Mouse (Mus musculus): ENCODE measurements at regions not wholly inside any gene's neighbourhood (a gene's known extent, or its start where the extent isn't known, plus 50 kb on each side); places are given as distances from the start of the nearest gene placed in this dataset.

GRCm38 (mm10) chr3:128723100-128723499, 476.6 kb upstream of the Pitx2 start:
- H3K27me3 ChIP-seq (ENCODE audit: control insufficient read depth, insufficient read depth, low read length) = no peaks in the 10 kb centered on the region
- H3K9me3 ChIP-seq (replicated peaks; ENCODE audit: control insufficient read depth, low read length) = no peaks in the 10 kb centered on the region
- no peak for ATAC-seq (replicated peaks; ENCODE audit: insufficient number of reproducible peaks, low FRiP score, low TSS enrichment, low read depth)
- H3K27ac ChIP-seq (replicated peaks; ENCODE audit: low read depth, low read length) = no peak overlapping the region
- no peak for DNase-seq (ENCODE audit: low spot score)
- WGBS = 74% methylated on average over 6 of the region's 6 CpGs
- no peaks in the 10 kb centered on the region for H3K4me1 ChIP-seq (ENCODE audit: control insufficient read depth, insufficient read depth, low read length)
- H3K36me3 ChIP-seq (replicated peaks; ENCODE audit: control insufficient read depth, insufficient read depth, low read depth, low read length) = no peaks in the 10 kb centered on the region
- no peak overlapping the region for H3K9ac ChIP-seq (replicated peaks; ENCODE audit: low read length)
- H3K4me3 ChIP-seq (ENCODE audit: low read depth, low read length) = no peak overlapping the region
- H3K4me2 ChIP-seq (ENCODE audit: low read depth, low read length) = no peak overlapping the region

GRCm38 (mm10) chr3:128720276-128720675, 479.4 kb upstream of the Pitx2 start:
- H3K27ac ChIP-seq (replicated peaks; ENCODE audit: low read depth, low read length) = no peak overlapping the region
- no peaks in the 10 kb centered on the region for H3K36me3 ChIP-seq (replicated peaks; ENCODE audit: control insufficient read depth, insufficient read depth, low read depth, low read length)
- DNase-seq (ENCODE audit: low spot score) = peak; percentile 10
- WGBS = 17% methylated on average over 5 of the region's 5 CpGs
- H3K9me3 ChIP-seq (replicated peaks; ENCODE audit: control insufficient read depth, low read length) = no peaks in the 10 kb centered on the region
- H3K4me1 ChIP-seq (ENCODE audit: control insufficient read depth, insufficient read depth, low read length) = no peaks in the 10 kb centered on the region
- H3K4me3 ChIP-seq (ENCODE audit: low read depth, low read length) = no peak overlapping the region
- no peak overlapping the region for H3K4me2 ChIP-seq (ENCODE audit: low read depth, low read length)
- no peak overlapping the region for H3K9ac ChIP-seq (replicated peaks; ENCODE audit: low read length)
- H3K27me3 ChIP-seq (ENCODE audit: control insufficient read depth, insufficient read depth, low read length) = no peaks in the 10 kb centered on the region
- no peak for ATAC-seq (replicated peaks; ENCODE audit: insufficient number of reproducible peaks, low FRiP score, low TSS enrichment, low read depth)

GRCm38 (mm10) chr3:128719226-128719625, 480.5 kb upstream of the Pitx2 start:
- ATAC-seq (replicated peaks; ENCODE audit: insufficient number of reproducible peaks, low FRiP score, low TSS enrichment, low read depth) (no peak), DNase-seq (ENCODE audit: low spot score) (no peak)
- 76% methylated on average over 7 of the region's 7 CpGs for WGBS
- H3K9me3 ChIP-seq (replicated peaks; ENCODE audit: control insufficient read depth, low read length) = no peaks in the 10 kb centered on the region
- H3K4me3 ChIP-seq (ENCODE audit: low read depth, low read length) = no peak overlapping the region
- no peak overlapping the region for H3K9ac ChIP-seq (replicated peaks; ENCODE audit: low read length)
- no peak overlapping the region for H3K4me2 ChIP-seq (ENCODE audit: low read depth, low read length)
- H3K36me3 ChIP-seq (replicated peaks; ENCODE audit: control insufficient read depth, insufficient read depth, low read depth, low read length) = no peaks in the 10 kb centered on the region
- no peaks in the 10 kb centered on the region for H3K27me3 ChIP-seq (ENCODE audit: control insufficient read depth, insufficient read depth, low read length)
- H3K27ac ChIP-seq (replicated peaks; ENCODE audit: low read depth, low read length) = no peak overlapping the region
- H3K4me1 ChIP-seq (ENCODE audit: control insufficient read depth, insufficient read depth, low read length) = no peaks in the 10 kb centered on the region

GRCm38 (mm10) chr3:128707270-128707669, 492.4 kb upstream of the Pitx2 start:
- WGBS = 82% methylated on average over 3 of the region's 3 CpGs
- Histone ChIP-seq H3K4me1 (ENCODE audit: control insufficient read depth, insufficient read depth, low read length) (no peaks in the 10 kb centered on the region), H3K4me2 (ENCODE audit: low read depth, low read length) (no peak overlapping the region), H3K27ac (replicated peaks; ENCODE audit: low read depth, low read length) (no peak overlapping the region), H3K9ac (replicated peaks; ENCODE audit: low read length) (no peak overlapping the region), H3K27me3 (ENCODE audit: control insufficient read depth, insufficient read depth, low read length) (no peaks in the 10 kb centered on the region), H3K9me3 (replicated peaks; ENCODE audit: control insufficient read depth, low read length) (no peaks in the 10 kb centered on the region), H3K36me3 (replicated peaks; ENCODE audit: control insufficient read depth, insufficient read depth, low read depth, low read length) (no peaks in the 10 kb centered on the region), H3K4me3 (ENCODE audit: low read depth, low read length) (no peak overlapping the region)
- DNase-seq (ENCODE audit: low spot score) (no peak), ATAC-seq (replicated peaks; ENCODE audit: insufficient number of reproducible peaks, low FRiP score, low TSS enrichment, low read depth) (no peak)

GRCm38 (mm10) chr3:128668468-128669127, 531.1 kb upstream of the Pitx2 start:
- WGBS = 69% methylated on average over 8 of the region's 8 CpGs
- Histone ChIP-seq H3K4me3 (ENCODE audit: low read depth, low read length) (no peak overlapping the region), H3K4me1 (ENCODE audit: control insufficient read depth, insufficient read depth, low read length) (no peaks in the 10 kb centered on the region), H3K9me3 (replicated peaks; ENCODE audit: control insufficient read depth, low read length) (no peaks in the 10 kb centered on the region), H3K9ac (replicated peaks; ENCODE audit: low read length) (no peak overlapping the region), H3K36me3 (replicated peaks; ENCODE audit: control insufficient read depth, insufficient read depth, low read depth, low read length) (no peaks in the 10 kb centered on the region), H3K4me2 (ENCODE audit: low read depth, low read length) (no peak overlapping the region), H3K27ac (replicated peaks; ENCODE audit: low read depth, low read length) (no peak overlapping the region), H3K27me3 (ENCODE audit: control insufficient read depth, insufficient read depth, low read length) (no peaks in the 10 kb centered on the region)
- ATAC-seq (replicated peaks; ENCODE audit: insufficient number of reproducible peaks, low FRiP score, low TSS enrichment, low read depth) (no peak), DNase-seq (ENCODE audit: low spot score) (no peak)

GRCm38 (mm10) chr3:128665184-128665583, 534.5 kb upstream of the Pitx2 start:
- Histone ChIP-seq H3K27me3 (ENCODE audit: control insufficient read depth, insufficient read depth, low read length) (no peaks in the 10 kb centered on the region), H3K36me3 (replicated peaks; ENCODE audit: control insufficient read depth, insufficient read depth, low read depth, low read length) (no peaks in the 10 kb centered on the region), H3K4me3 (ENCODE audit: low read depth, low read length) (no peak overlapping the region), H3K9ac (replicated peaks; ENCODE audit: low read length) (no peak overlapping the region), H3K4me1 (ENCODE audit: control insufficient read depth, insufficient read depth, low read length) (no peaks in the 10 kb centered on the region), H3K27ac (replicated peaks; ENCODE audit: low read depth, low read length) (no peak overlapping the region), H3K4me2 (ENCODE audit: low read depth, low read length) (no peak overlapping the region), H3K9me3 (replicated peaks; ENCODE audit: control insufficient read depth, low read length) (no peaks in the 10 kb centered on the region)
- ATAC-seq (replicated peaks; ENCODE audit: insufficient number of reproducible peaks, low FRiP score, low TSS enrichment, low read depth) (no peak), DNase-seq (ENCODE audit: low spot score) (peak; percentile 67)
- WGBS = 34% methylated on average over 3 of the region's 3 CpGs

- ATAC-seq (replicated peaks; ENCODE audit: insufficient number of reproducible peaks, low FRiP score, low TSS enrichment, low read depth) (no peak), DNase-seq (ENCODE audit: low spot score) (no peak)
- 71% methylated on average over 18 of the region's 18 CpGs for WGBS
Observed at GRCm38 (mm10) chr3:128636960-128637755, 562.5 kb upstream of the Pitx2 start.

GRCm38 (mm10) chr3:128627696-128628095, 572.0 kb upstream of the Pitx2 start:
- no peak overlapping the region for H3K4me3 ChIP-seq (ENCODE audit: low read depth, low read length)
- no peaks in the 10 kb centered on the region for H3K27me3 ChIP-seq (ENCODE audit: control insufficient read depth, insufficient read depth, low read length)
- H3K27ac ChIP-seq (replicated peaks; ENCODE audit: low read depth, low read length) = no peak overlapping the region
- no peaks in the 10 kb centered on the region for H3K36me3 ChIP-seq (replicated peaks; ENCODE audit: control insufficient read depth, insufficient read depth, low read depth, low read length)
- DNase-seq (ENCODE audit: low spot score) = no peak
- 87% methylated on average over 1 of the region's 1 CpGs for WGBS
- H3K9me3 ChIP-seq (replicated peaks; ENCODE audit: control insufficient read depth, low read length) = no peaks in the 10 kb centered on the region
- H3K9ac ChIP-seq (replicated peaks; ENCODE audit: low read length) = no peak overlapping the region
- H3K4me1 ChIP-seq (ENCODE audit: control insufficient read depth, insufficient read depth, low read length) = no peaks in the 10 kb centered on the region
- no peak overlapping the region for H3K4me2 ChIP-seq (ENCODE audit: low read depth, low read length)
- no peak for ATAC-seq (replicated peaks; ENCODE audit: insufficient number of reproducible peaks, low FRiP score, low TSS enrichment, low read depth)

More at GRCm38 (mm10) chr3:128636960-128637755, 562.5 kb upstream of the Pitx2 start:
- Histone ChIP-seq H3K4me3 (ENCODE audit: low read depth, low read length) (no peak overlapping the region), H3K9me3 (replicated peaks; ENCODE audit: control insufficient read depth, low read length) (no peaks in the 10 kb centered on the region), H3K27ac (replicated peaks; ENCODE audit: low read depth, low read length) (no peak overlapping the region), H3K4me1 (ENCODE audit: control insufficient read depth, insufficient read depth, low read length) (no peaks in the 10 kb centered on the region), H3K9ac (replicated peaks; ENCODE audit: low read length) (no peak overlapping the region), H3K36me3 (replicated peaks; ENCODE audit: control insufficient read depth, insufficient read depth, low read depth, low read length) (no peaks in the 10 kb centered on the region), H3K4me2 (ENCODE audit: low read depth, low read length) (no peak overlapping the region), H3K27me3 (ENCODE audit: control insufficient read depth, insufficient read depth, low read length) (no peaks in the 10 kb centered on the region)
